Mouse (Mus musculus): ENCODE data around the gene Prss29.

Gene Prss29

GRCm38 (mm10) chr17:25345462-25345861 is 27.0 kb downstream of the Prss29 start, which contains the start of gene Tpsab1:
Tpsab1 (minus strand) TSS chr17:25345562.
- DNase-seq (ENCODE audit: low read depth), result no peak

DNA sequence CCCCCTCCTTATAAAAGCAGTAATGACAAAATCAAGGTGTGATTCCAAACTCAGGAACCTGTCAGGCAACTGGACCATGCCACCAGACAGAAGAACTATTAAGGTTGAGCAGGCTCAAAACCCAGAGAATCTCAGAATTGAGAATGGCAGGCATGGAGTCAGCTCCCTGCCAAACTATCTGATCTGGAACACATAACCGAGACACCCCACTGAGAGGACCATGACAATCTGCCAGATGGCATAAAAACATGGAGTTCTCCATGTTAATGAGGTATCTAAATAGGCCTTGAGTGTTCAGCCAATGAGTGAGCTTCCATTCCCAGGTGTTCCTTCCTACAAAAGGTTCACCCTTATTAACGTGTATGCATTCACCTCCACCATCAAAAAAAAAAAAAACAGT is 42.8 kb downstream of the Prss29 start:
- no peak for DNase-seq (ENCODE audit: low read depth)

- DNase-seq (ENCODE audit: low read depth), result peak; percentile 13
Observed at GRCm38 (mm10) chr17:25363726-25364125, 45.3 kb downstream of the Prss29 start.

GRCm38 (mm10) chr17:25366005-25366404 is 47.6 kb downstream of the Prss29 start, which contains the start of gene Tpsb2:
Tpsb2 (plus strand) TSS chr17:25366305.
- no peak for DNase-seq (ENCODE audit: low read depth)

- DNase-seq (ENCODE audit: low read depth), result no peak
Observed at GRCm38 (mm10) chr17:25368973-25369372, 50.5 kb downstream of the Prss29 start, which contains the start of gene Tpsg1. Tpsg1 (plus strand) TSS chr17:25369273.

Measured in c-Kit-positive CD71-negative TER-119-negative erythroid progenitor cells, embryonic 14.5 days (primary cell).